Mouse (Mus musculus): ENCODE measurements at regions not wholly inside any gene's neighbourhood (a gene's known extent, or its start where the extent isn't known, plus 50 kb on each side); places are given as distances from the start of the nearest gene placed in this dataset.

DNA sequence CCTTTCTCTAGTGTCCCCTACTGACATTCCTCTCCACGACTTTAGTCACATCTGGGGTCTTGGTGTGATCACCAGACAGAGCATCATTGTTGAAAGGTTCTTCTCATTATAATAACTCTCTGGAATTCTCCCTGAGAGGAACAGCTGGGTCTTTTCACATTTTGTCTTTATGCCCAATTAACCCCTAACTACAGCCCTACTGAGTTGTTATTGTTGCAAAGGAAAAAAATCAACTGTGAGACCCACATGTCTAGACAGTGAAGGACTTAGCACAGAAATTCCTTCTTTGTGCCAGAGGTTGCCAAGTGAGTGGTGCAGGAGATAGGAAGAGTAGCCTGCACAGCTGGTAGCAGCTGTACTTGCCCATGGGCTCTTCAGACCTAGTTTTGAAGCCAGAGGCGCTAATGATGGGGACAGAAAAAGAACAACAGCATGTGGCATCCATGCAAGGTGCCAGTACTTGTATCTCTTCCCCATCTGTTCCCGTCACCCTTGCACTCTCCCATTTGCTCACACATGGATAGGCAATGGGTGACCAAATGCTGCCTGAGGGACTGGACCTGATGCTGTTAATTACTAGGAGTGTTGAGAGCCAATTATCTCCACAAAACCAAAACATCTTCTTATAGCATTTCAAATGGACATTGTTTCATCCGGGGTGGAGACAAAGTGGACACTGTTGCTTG lies 189.1 kb downstream of the Olfm4 start:
- TF ChIP-seq CTCF (IDR thresholded peaks at IDR 0.05; ENCODE audit: insufficient read depth, low read length) (no peak), POLR2A (IDR thresholded peaks at IDR 0.05; ENCODE audit: borderline replicate concordance, extremely low read depth, low read depth, low read length) (no peak)
